Mouse (Mus musculus) left cerebral cortex, postnatal 36 days (tissue): ENCODE data around the gene Zfp69. TPM values are rescaled to one million over a fixed set of nuclear protein-coding genes. Genes with fewer than 3 reads are reported as not detected.
A peak's percentile ranks its signal among the peaks of the same experiment; 100 is the strongest.

Experiments
- DNase-seq, 2 experiments: peaks; one replicate each; pipeline ENCODE4 v3.0.0; 2021 to 2022; ENCODE audit warnings: low spot score in 2 of 2, mixed read lengths in 1 of 2
- intact Hi-C: fragments of 180-260 bp; cut with DNase I; formaldehyde crosslinking; loops from one replicate; pipeline ENCODE4 v1.15.1; 2025
- microRNA-seq: library from miRNA; unstranded; fragments of <30 nt; microRNA quantifications from one replicate; pipeline ENCODE4 v1.2.0, GENCODE M21; 2022
- total RNA-seq, 2 experiments: library from RNA; stranded (reverse); gene quantifications; 2 replicates each; pipeline ENCODE4 v1.2.3; 2021

The Zfp69 gene
- total RNA-seq, 2 experiments from 2014 or later, result 1.3 to 2.1 TPM

DNA sequence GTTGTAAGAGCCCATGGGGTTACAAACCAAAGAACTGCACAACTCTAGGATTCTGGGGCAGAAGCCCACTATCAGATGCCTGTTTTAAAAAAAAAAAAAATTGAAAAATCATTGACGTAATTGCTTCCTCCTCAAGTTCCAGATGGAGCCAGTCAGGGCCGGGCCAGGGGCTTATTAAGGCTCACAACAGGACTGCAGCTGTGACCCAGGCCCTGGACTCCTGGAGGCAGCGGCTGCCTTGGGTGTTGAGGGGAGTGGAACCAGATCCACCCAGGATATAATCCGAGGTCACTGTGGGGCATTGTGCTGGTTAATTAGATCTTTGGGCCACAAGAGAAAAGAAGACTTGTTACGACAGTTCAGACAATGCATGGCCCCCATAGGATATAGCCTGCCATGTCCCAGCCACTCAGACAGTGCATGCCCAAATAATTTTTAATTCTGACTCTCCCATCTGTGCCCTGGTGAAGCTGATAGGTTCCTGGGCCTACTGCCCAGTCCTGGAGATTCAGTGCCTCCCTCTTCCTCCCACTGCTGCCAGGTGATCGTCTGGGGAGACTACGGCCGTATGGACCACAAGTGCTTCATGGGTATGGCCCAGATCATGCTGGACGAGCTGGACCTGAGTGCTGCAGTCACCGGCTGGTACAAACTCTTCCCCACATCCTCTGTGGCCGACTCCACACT lies 60.6 kb downstream of the Zfp69 start:
- peak in 1 of 2 experiments; percentile 2 for DNase-seq
- intact Hi-C loops, result no loop called here

DNA sequence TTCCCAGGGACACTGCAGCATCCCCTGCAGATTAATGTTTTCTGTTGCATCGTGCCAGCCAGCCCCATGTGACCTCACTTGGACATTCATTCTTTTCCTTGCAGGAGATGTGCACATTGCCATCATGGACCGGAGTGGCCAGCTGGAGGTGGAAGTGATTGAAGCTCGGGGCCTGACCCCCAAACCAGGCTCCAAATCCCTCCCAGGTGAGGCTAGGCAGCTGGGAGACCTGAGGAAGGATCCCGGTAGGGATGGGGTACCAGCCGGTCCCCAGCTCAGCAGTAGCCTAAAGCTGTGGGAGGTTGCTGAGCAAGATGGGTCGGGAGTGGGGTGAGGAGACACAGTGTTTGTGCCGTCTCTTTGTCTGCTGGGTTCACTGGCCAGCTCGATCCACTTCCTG lies 62.6 kb downstream of the Zfp69 start:
- intact Hi-C loops, result no loop called here

DNA sequence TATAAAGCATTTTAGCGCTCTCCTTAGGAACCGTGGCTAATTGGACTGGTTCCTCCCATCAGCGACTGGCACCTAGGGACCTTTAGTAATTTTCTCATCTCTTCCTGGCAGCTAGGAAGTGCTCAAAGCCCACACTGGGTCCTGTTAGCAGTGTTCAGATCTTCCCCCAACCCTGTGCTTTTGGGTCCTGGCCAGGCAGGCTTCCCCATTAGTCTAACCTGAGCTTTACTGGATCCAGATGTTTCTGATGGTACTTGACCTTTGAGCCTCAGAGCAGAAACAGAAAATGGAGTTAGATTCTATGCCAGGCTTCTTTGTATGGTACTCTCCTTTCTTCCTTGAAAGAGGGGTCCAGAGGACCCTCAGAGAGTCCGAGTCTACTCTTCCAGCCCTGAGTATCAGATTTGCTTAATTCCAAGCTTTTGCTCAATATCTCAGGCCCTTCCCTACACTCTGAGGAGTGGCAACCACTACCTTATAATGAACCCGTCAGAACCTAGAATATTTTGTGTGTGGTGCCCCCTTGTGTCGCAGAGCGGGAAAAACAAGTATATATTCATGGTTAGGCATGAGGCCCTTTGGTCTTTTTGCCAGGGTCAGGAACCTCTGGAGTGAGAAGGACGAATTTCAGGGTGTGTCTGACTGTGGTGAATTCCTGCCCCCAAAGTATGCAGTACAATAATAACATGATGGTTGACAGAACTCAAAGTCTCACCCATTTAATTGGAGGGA lies 64.0 kb downstream of the Zfp69 start:
- DNase-seq, result peak; percentile 52 to 57
- intact Hi-C loops, result loop anchor here (2.0 kb wide), 2 partner anchors 21 to 37 kb away; no protein-coding TSS in a partner anchor

More for the DNA sequence above, 62.6 kb downstream of the Zfp69 start:
- peak in 1 of 2 experiments; percentile 3 for DNase-seq

DNA sequence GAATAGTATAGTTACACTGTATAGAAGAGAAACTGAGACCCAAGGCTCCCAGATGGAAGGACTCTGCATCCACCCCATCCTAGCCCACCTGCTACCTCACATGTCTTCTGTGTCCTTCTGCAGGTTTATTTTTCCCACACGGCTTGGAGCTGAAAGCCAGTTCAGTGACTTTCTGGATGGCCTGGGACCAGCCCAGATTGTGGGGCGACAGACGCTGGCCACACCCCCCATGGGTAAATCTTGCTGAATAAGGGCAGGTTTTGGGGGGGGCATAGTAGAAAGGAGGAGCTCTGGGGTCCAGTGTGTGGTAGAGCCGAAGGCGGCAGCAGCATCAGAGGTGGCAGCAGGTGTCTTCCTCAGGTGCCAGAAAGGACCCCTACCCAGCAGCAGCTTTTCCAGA lies 64.7 kb downstream of the Zfp69 start:
- peak in 1 of 2 experiments; percentile 1 for DNase-seq
- intact Hi-C loops, result loop anchor here (2.0 kb wide), 2 partner anchors 22 to 36 kb away; no protein-coding TSS in a partner anchor

DNA sequence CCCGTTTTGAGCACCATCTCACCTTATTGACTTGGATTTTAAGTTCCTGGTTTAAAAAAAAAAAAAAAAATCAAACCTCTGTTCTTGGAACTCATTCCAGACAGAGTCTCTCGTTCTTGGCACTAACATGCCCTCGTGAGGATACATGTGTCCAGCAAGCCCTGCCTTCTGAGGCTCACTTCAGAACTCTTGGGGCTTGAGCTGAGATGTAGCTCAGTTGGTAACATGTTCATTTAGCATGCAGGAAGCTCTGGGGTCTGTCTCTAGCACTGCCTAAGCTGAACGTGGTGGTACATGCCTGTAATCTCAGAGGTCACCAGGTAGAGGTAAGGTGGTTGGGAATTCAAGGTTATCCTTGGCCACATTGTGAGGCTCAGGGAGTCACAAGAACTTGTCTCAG lies 65.4 kb downstream of the Zfp69 start:
- DNase-seq, result peak in 1 of 2 experiments; percentile 2
- intact Hi-C loops, result loop anchor here (2.0 kb wide), 2 partner anchors 23 to 35 kb away; no protein-coding TSS in a partner anchor

DNA sequence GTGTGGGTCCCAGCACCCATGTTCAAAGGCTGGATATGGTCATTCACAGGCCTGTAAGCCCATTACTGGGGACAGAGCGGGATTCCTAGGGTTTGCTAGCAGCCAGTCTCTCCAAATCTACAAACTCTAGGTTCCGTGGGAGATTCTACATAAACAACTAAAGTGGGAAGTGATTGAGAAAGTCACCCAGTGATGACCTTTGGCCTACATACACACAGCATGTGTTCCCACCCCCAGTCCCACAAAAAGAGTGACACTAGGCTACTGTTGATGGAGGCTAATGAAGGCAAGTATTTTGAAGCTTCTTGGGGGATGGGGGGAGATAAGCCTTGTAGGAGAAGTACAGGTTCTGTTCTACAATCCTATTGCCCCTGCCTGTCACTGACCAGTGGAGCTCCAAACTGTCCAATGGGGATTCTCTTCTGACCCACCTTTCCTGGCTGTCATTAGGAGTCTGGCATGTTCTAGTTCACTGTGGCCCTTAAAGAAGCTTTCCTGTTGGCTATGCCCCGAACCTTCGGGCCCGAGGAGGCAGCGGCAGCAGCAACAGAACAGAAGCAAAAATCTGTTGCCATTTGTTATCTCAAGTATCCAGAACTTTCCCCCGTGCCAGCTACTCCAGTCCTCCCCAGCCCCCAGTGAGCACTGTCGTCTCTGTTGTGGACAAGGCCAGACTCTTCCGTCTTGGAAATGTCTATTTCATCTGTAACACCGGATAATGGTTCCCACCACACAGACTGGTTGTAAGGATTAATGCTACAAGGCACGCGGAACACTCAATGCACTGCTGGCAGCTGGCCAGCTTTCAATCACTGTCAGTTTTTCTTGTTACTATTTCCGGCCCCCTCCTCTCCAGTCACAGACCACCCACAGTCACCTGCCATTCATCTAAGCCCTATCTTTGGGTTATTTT lies 66.0 kb downstream of the Zfp69 start:
- DNase-seq, result peak in 1 of 2 experiments; percentile 3
- intact Hi-C loops, result loop anchor here (2.0 kb wide), 2 partner anchors 23 to 35 kb away; no protein-coding TSS in a partner anchor

DNA sequence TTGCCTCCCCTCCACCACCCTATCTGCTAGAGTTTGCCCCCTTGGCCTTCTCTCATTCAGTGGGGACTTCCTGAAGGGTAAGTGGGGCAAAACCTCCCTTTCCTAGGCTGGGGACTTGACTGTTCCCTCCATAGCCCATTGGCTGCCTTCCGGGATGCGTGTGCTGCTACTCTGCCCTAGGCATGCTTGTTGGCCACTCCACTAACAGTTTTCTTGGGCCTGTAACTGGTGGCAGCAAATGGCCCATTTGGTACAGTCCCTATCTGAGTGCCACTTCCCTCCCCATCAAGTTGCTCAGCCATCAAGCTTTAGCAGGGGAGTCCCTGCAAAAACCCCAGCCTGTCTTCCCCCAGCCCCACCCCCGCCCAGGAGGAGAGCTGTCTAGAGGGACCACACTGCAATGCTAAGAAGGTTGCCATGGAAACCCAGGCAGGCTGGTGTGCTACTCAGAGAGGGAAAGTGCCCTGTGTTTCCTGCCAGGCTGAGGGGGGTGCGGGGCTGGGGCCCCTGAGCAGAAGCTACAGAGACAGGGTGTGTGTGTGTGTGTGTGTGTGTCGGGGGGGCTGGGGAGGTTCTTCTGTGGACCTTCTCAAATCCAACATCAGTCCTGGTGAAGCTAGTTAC lies 69.4 kb downstream of the Zfp69 start:
- DNase-seq, result peak; percentile 53 to 54
- intact Hi-C loops, result no loop called here

DNA sequence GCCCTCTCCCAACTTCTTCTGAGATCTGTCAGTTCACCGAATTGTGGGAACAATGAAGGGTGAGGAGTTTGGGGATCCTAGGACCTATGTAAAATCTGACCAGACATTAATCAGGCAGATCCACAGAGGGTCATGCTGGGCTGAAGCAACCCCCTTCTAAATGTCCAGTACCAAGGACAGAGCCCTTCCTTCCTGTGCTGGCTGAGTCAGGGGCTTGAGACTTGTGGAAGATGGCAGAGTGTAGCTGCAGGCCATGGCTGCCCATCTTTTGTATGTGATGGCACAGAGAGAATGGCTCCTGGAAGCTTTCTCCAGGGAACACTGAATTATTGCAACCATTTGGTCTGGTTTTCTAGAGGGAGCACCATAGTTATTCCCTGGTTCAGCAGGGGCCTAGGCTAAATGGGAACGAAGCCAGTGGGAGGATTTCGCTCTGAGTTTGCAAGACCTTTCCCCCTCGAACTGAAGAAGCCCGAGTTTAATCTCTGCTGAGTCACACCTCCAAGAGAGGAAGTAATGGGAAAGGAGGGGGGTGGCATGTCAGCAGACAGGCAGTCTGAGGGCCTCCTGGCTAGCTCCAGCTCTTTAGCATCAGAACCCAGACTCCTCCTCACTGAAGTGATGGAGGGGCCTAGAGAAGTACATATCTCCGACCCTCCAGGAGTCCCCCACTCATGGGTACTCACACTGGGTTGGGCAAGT lies 70.6 kb downstream of the Zfp69 start:
- intact Hi-C loops, result no loop called here
- DNase-seq, result no peak

Small RNA genes within 50 kb of the gene (microRNA-seq; reads per million reads assigned to microRNA genes)
- gene Mir7015, result 2.3 reads per million

Other genes with a start within 250 kb of the Zfp69 start
- gene Kcnq4, start 203.1 kb downstream of the Zfp69 start, total RNA-seq, result 1 to 10 TPM; 6.5 to 7.7 TPM
- gene Nfyc, start 120.1 kb downstream of the Zfp69 start, total RNA-seq, result 10 to 100 TPM; 40.7 to 48.4 TPM
- 100 to 1,000 TPM; 122 to 134 TPM for gene Rims3, start 96.9 kb downstream of the Zfp69 start, total RNA-seq
- 10 to 100 TPM in 1 of 2 experiments, 1 to 10 TPM in 1; 8.9 to 11.7 TPM for gene Exo5, start 26.7 kb downstream of the Zfp69 start, total RNA-seq
- 100 to 1,000 TPM; 185 to 195 TPM for gene Smap2, start 65.5 kb upstream of the Zfp69 start, total RNA-seq
- 1 to 10 TPM; 7.1 to 7.3 TPM for gene Col9a2, start 87.7 kb upstream of the Zfp69 start, total RNA-seq
- 10 to 100 TPM; 21.1 to 23.9 TPM for gene Zmpste24, start 146.5 kb upstream of the Zfp69 start, total RNA-seq
- not detected for gene Tmco2, start 157.5 kb upstream of the Zfp69 start, total RNA-seq